Mouse (Mus musculus) MEL (cell line): ENCODE data around the gene Tpm1.
A peak's percentile ranks its signal among the peaks of the same experiment; 100 is the strongest.

ENCODE experiments used
- CHD2 ChIP-seq: IDR thresholded peaks from 2 replicates; pipeline ENCODE4 v1.6.1; 2011; ENCODE audit warnings: low read length, improper control_type of control experiment
- CTCF ChIP-seq, 3 experiments: IDR thresholded peaks in 2 of 3; conservative IDR thresholded peaks in 1 of 3; 2 replicates each; pipeline ENCODE4 v1.5.1; 2011 to 2012; ENCODE audit warnings: low read length in 3 of 3, low read depth in 2 of 3, mild to moderate bottlenecking in 2 of 3, improper control_type of control experiment in 1 of 3, inconsistent platforms in 1 of 3, mixed read lengths in 1 of 3, moderate library complexity in 1 of 3; ENCODE audit not compliant: control insufficient read depth in 1 of 3, insufficient read depth in 1 of 3, poor library complexity in 1 of 3, severe bottlenecking in 1 of 3
- ELF1 ChIP-seq: IDR thresholded peaks from 2 replicates; pipeline ENCODE4 v1.6.1; 2014; ENCODE audit warnings: low read depth, mild to moderate bottlenecking, inconsistent platforms, low read length, improper control_type of control experiment, moderate library complexity
- EP300 ChIP-seq, 2 experiments: IDR thresholded peaks; 2 replicates each; pipeline ENCODE4 v1.6.1; 2011; ENCODE audit warnings: improper control_type of control experiment in 2 of 2, low read length in 2 of 2, low read depth in 1 of 2, mild to moderate bottlenecking in 1 of 2
- KAT2A ChIP-seq: conservative IDR thresholded peaks from 2 replicates; pipeline ENCODE4 v1.6.1; 2012; ENCODE audit warnings: low read depth, low read length, improper control_type of control experiment, inconsistent platforms
- MYC ChIP-seq: IDR thresholded peaks from 2 replicates; pipeline ENCODE4 v1.6.1; 2011; ENCODE audit warnings: low read depth, mild to moderate bottlenecking, low read length, improper control_type of control experiment, moderate library complexity
- POLR2A ChIP-seq, 2 experiments: IDR thresholded peaks; 2 replicates each; pipeline ENCODE4 v1.6.1; 2011 to 2012; ENCODE audit warnings: low read length in 2 of 2, mild to moderate bottlenecking in 2 of 2, control low read depth in 1 of 2, improper control_type of control experiment in 1 of 2, low read depth in 1 of 2, moderate library complexity in 1 of 2; ENCODE audit not compliant: control insufficient read depth in 1 of 2, insufficient read depth in 1 of 2, poor library complexity in 1 of 2
- USF1 ChIP-seq: IDR thresholded peaks from 2 replicates; pipeline ENCODE4 v1.6.1; 2014; ENCODE audit warnings: low read depth, mild to moderate bottlenecking, inconsistent platforms, low read length, improper control_type of control experiment, moderate library complexity
- ZC3H11A ChIP-seq: IDR thresholded peaks from 2 replicates; pipeline ENCODE4 v1.6.1; 2012; ENCODE audit warnings: low read depth, mild to moderate bottlenecking, inconsistent platforms, low read length, improper control_type of control experiment
- ZNF384 ChIP-seq: IDR thresholded peaks from 2 replicates; pipeline ENCODE4 v1.6.1; 2012; ENCODE audit warnings: low read depth, mild to moderate bottlenecking, inconsistent platforms, low read length, improper control_type of control experiment

DNA sequence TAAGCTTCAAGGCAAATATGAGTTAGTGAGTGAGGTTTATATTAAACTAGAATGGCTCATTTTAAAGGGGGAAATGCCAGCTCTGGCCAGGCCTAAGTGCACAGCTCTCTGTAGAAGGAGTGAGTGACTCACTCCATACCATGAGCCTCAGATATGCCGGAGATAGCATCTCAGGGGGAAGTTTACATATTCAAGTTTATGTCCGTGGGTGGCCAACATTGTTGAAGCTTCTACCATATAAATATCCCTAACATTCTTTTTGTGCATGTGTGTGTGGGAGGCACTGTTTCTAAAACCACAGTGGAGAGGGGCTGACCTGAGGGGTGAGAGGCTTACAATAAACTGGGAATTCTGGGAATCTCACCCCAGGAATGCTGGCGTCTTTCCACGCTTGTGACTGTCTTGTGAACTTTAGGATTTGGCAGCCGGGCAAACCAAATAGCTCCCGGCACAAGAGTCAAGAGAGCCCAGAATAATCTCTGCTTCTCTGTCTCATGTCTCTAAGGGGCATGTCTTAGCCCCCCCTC lies 60.3 kb downstream of the Tpm1 start:
- TF ChIP-seq POLR2A (IDR thresholded peaks at IDR 0.05; ENCODE audit: control insufficient read depth in 1 of 2, insufficient read depth in 1 of 2, low read depth in 1 of 2, low read length in 2 of 2, poor library complexity in 1 of 2) (0 out of 4 replicates have a peak, but pooled peaks of 1 of the 2 experiments have one; percentile 23), CTCF (IDR thresholded peaks at IDR 0.05 in 2 of 3, conservative IDR thresholded peaks at IDR 0.05 in 1 of 3; ENCODE audit: control insufficient read depth in 1 of 3, insufficient read depth in 1 of 3, low read depth in 2 of 3, low read length in 3 of 3, poor library complexity in 1 of 3, severe bottlenecking in 1 of 3) (no peak), USF1 (no peak), ZC3H11A (no peak), ELF1 (no peak), MYC (no peak; the same call in 1 of the 2 replicates), EP300 (IDR thresholded peaks at IDR 0.05; ENCODE audit: low read depth in 1 of 2, low read length in 2 of 2) (peak; percentile 69 to 85), CHD2 (no peak), KAT2A (no peak), ZNF384 (no peak)
